In the genomic region with DNA sequence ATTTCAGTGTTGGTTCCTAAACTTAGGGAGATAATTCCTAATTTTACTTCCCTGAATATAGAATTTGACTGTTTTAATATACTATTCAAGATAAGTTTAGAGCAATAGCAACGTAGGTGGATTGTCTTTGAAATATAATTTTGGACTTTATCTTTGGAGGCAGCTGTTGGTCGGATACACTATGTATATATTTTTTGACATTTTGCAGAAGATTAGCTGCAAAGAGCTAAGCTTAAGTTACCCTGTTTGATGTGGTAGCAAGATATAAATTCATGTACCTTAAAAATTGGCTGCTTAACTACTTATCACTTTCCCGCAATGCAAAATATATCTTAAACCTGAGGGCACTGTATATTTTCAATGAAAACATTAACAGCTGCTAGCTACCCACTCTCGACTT, we compare ENCODE assay signal across 25 mouse cellular contexts.
"Had no signal": no experiment of that assay in that cellular context is flagged by ENCODE, and none has a peak within 500 bp of the region (broad histone marks: within the 10 kb centered on the region; RNA-seq: fewer than 3 reads in every experiment).

No protein-coding gene starts in this region.

- DNase-seq: cerebellum, adult 9-10 months; cerebellum, adult 9-11 months; cerebellum, postnatal 10 days; cerebellum, postnatal 14 days; cerebellum, postnatal 25 days; cerebellum, postnatal 36 days; embryo, embryonic 11 days; forebrain, postnatal 0 days; gastrocnemius, adult 2 months; gastrocnemius, postnatal 10 days; gastrocnemius, postnatal 14 days; gastrocnemius, postnatal 25 days; gastrocnemius, postnatal 36 days; heart, adult 11 months; heart, adult 18-20 months; heart, adult 2 months had no signal

- H3K27me3 ChIP-seq: embryonic facial prominence, embryonic 12.5 days; embryonic facial prominence, embryonic 13.5 days; embryonic facial prominence, embryonic 15.5 days; forebrain, embryonic 12.5 days; forebrain, embryonic 13.5 days; forebrain, embryonic 15.5 days had no signal

- H3K4me3 ChIP-seq: embryonic facial prominence, embryonic 10.5 days; embryonic facial prominence, embryonic 12.5 days; embryonic facial prominence, embryonic 13.5 days; embryonic facial prominence, embryonic 15.5 days; erythroblast, embryonic 14.5 days; forebrain, embryonic 10.5 days; forebrain, embryonic 12.5 days; forebrain, embryonic 13.5 days; forebrain, embryonic 15.5 days; gastrocnemius, adult 2 months; heart, adult 2 months had no signal

- H3K27ac ChIP-seq: embryonic facial prominence, embryonic 10.5 days; embryonic facial prominence, embryonic 12.5 days; embryonic facial prominence, embryonic 13.5 days; embryonic facial prominence, embryonic 15.5 days; forebrain, embryonic 10.5 days; forebrain, embryonic 12.5 days; forebrain, embryonic 13.5 days; forebrain, embryonic 15.5 days; gastrocnemius, adult 2 months; heart, adult 2 months had no signal

- H3K36me3 ChIP-seq: embryonic facial prominence, embryonic 10.5 days; embryonic facial prominence, embryonic 12.5 days; embryonic facial prominence, embryonic 13.5 days; embryonic facial prominence, embryonic 15.5 days; forebrain, embryonic 10.5 days; forebrain, embryonic 12.5 days; forebrain, embryonic 15.5 days had no signal

- H3K9ac ChIP-seq: embryonic facial prominence, embryonic 12.5 days; embryonic facial prominence, embryonic 13.5 days; embryonic facial prominence, embryonic 15.5 days; forebrain, embryonic 12.5 days; forebrain, embryonic 13.5 days; forebrain, embryonic 15.5 days; forebrain, postnatal 0 days had no signal

- H3K4me1 ChIP-seq: embryonic facial prominence, embryonic 10.5 days; embryonic facial prominence, embryonic 12.5 days; embryonic facial prominence, embryonic 13.5 days; embryonic facial prominence, embryonic 15.5 days; forebrain, embryonic 10.5 days; forebrain, embryonic 12.5 days; forebrain, embryonic 13.5 days; forebrain, embryonic 15.5 days had no signal

- H3K9me3 ChIP-seq: embryonic facial prominence, embryonic 10.5 days; embryonic facial prominence, embryonic 12.5 days; embryonic facial prominence, embryonic 13.5 days; embryonic facial prominence, embryonic 15.5 days; forebrain, embryonic 10.5 days; forebrain, embryonic 12.5 days; forebrain, embryonic 13.5 days; forebrain, embryonic 15.5 days had no signal
